8 mouse cellular contexts compared by ENCODE assay signal in the genomic region with DNA sequence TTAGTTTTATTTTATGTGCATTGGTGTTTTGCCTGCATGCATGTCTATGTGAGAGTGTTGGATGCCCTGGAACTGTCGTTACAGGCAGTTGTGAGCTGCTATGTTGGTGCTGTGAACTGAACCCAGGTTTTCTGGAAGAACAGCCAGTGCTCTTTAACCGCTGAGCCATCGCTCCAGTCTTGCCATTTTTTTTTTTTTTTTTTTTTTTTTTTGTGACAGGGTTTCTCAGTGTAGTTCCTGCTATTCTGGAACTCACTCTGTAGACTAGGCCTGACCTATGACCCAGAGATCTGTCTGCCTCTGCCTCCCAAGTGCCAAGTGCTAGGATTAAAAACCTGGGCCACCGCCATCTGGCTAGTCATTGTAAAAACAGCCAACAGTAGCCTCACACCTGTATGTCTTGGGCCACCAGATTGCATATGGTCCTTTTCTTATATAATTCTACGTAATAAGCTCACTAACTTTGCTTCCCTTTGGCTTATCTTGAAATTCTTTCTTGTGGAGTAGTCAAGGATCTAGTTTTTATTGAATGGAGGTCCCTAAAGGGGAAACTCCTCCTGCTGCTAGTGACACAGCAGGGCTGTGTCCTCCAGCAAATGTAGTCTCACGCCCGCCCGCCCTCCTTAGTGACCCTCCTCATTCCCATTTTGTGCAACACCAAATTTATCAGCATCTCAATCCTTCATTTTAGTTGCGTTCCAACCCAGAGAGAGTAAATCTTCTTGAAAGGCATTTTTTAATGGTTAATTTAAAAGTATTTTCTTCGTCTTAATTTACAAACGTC. TPM values are rescaled to one million over a fixed set of nuclear protein-coding genes. Genes with fewer than 3 reads are reported as not detected.
A peak's percentile ranks its signal among the peaks of the same experiment; 100 is the strongest.
DNase-seq lines count a peak whose midpoint lies in the region; ATAC-seq and TF ChIP-seq lines count a peak whose summit lies in the region.

No protein-coding gene starts in this region.

- no peaks in the 10 kb centered on the region for H3K36me3 ChIP-seq in kidney, embryonic 15.5 days
- H3K36me3 ChIP-seq in hindbrain, embryonic 12.5 days, result no peaks in the 10 kb centered on the region
- no peaks in the 10 kb centered on the region for H3K36me3 ChIP-seq in midbrain, embryonic 11.5 days (ENCODE audit: control insufficient read depth, insufficient read depth, low read length)

- H3K27ac ChIP-seq in kidney, embryonic 15.5 days, result peak overlapping the region; percentile 96
- H3K27ac ChIP-seq in hindbrain, embryonic 12.5 days, result peak overlapping the region; percentile 83; the same call in 1 of the 2 replicates
- no peak overlapping the region; the same call in 1 of the 2 replicates for H3K27ac ChIP-seq in midbrain, embryonic 11.5 days (ENCODE audit: low read depth, low read length)

- H3K9ac ChIP-seq in kidney, embryonic 15.5 days, result no peak overlapping the region
- 0 out of 2 replicates have a peak overlapping the region, but pooled peaks have one; percentile 1 for H3K9ac ChIP-seq in hindbrain, embryonic 12.5 days
- H3K9ac ChIP-seq in midbrain, embryonic 11.5 days (ENCODE audit: low read length), result 0 out of 2 replicates have a peak overlapping the region, but pooled peaks have one; percentile 3

- H3K4me1 ChIP-seq in kidney, embryonic 15.5 days, result peaks cover 32% of the 10 kb centered on the region
- peaks cover 14% of the 10 kb centered on the region for H3K4me1 ChIP-seq in hindbrain, embryonic 12.5 days
- H3K4me1 ChIP-seq in midbrain, embryonic 11.5 days (ENCODE audit: control insufficient read depth, insufficient read depth, low read length), result peaks cover 13% of the 10 kb centered on the region

- H3K4me3 ChIP-seq in kidney, embryonic 15.5 days (replicated peaks), result peak overlapping the region; percentile 31
- H3K4me3 ChIP-seq in hindbrain, embryonic 12.5 days, result no peak overlapping the region
- no peak overlapping the region for H3K4me3 ChIP-seq in midbrain, embryonic 11.5 days (ENCODE audit: low read depth, low read length)

- 55% methylated on average over 11 of the region's 11 CpGs for WGBS in kidney, embryonic 15.5 days
- 64% methylated on average over 11 of the region's 11 CpGs for WGBS in hindbrain, embryonic 12.5 days
- WGBS in midbrain, embryonic 11.5 days, result 68% methylated on average over 11 of the region's 11 CpGs

- peak overlapping the region; percentile 59 for H3K4me2 ChIP-seq in kidney, embryonic 15.5 days
- H3K4me2 ChIP-seq in hindbrain, embryonic 12.5 days (replicated peaks), result peak overlapping the region; percentile 58
- peak overlapping the region; percentile 46; the same call in 1 of the 2 replicates for H3K4me2 ChIP-seq in midbrain, embryonic 11.5 days

- no peaks in the 10 kb centered on the region for H3K9me3 ChIP-seq in kidney, embryonic 15.5 days (replicated peaks)
- H3K9me3 ChIP-seq in hindbrain, embryonic 12.5 days (replicated peaks), result no peaks in the 10 kb centered on the region
- no peaks in the 10 kb centered on the region for H3K9me3 ChIP-seq in midbrain, embryonic 11.5 days (ENCODE audit: control insufficient read depth, low read length)

- no peaks in the 10 kb centered on the region for H3K27me3 ChIP-seq in kidney, embryonic 15.5 days
- H3K27me3 ChIP-seq in hindbrain, embryonic 12.5 days, result no peaks in the 10 kb centered on the region
- H3K27me3 ChIP-seq in midbrain, embryonic 11.5 days (ENCODE audit: control insufficient read depth, insufficient read depth, low read length), result no peaks in the 10 kb centered on the region

- no peak for TF ChIP-seq POLR2A in brain, embryonic 14.5 days (IDR thresholded peaks at IDR 0.05; ENCODE audit: borderline replicate concordance, extremely low read depth, insufficient read depth, insufficient read length, poor library complexity, severe bottlenecking)

- DNase-seq in kidney, adult 18-20 months, result no peak
- DNase-seq in brain, embryonic 14.5 days (ENCODE audit: low read depth), result peak; percentile 6
- peak; percentile 89 for DNase-seq in midbrain, embryonic 11.5 days (ENCODE audit: low spot score, missing footprints)
- DNase-seq in spleen, adult 18-20 months, result no peak
- DNase-seq in thymus, postnatal 36 days, result no peak

- peak; percentile 30; the same call in 1 of the 2 replicates for ATAC-seq in kidney, embryonic 15.5 days (replicated peaks; ENCODE audit: low FRiP score)
- ATAC-seq in hindbrain, embryonic 12.5 days (ENCODE audit: low FRiP score), result no peak
- no peak for ATAC-seq in midbrain, embryonic 11.5 days (ENCODE audit: low FRiP score)
- no peak for ATAC-seq in monocyte, adult 5-6 weeks (replicated peaks; ENCODE audit: insufficient number of reproducible peaks, low FRiP score, low TSS enrichment, poor library complexity, severe bottlenecking)

- TF ChIP-seq CTCF in brain, embryonic 14.5 days (IDR thresholded peaks at IDR 0.05; ENCODE audit: borderline replicate concordance, extremely low read depth, insufficient read depth, insufficient read length), result no peak

RNA-seq across cellular contexts. Expression of a gene that starts 12.2 kb away (rescaled TPM):
- 32.9 and 38.1 TPM in 2 replicates for polyA plus RNA-seq in kidney, embryonic 15.5 days (2015; fragmentation: Nextera tagmentation; extraction: Ambion mirVana)
- 56.0 and 66.1 TPM in 2 replicates for polyA plus RNA-seq in brain, embryonic 14.5 days (2012; rRNA removed)
- 40.5 and 44.3 TPM in 2 replicates for polyA plus RNA-seq in hindbrain, embryonic 12.5 days (2016; fragmentation: Nextera tagmentation; extraction: Ambion mirVana)
- polyA plus RNA-seq in midbrain, embryonic 11.5 days (2014; fragmentation: Nextera tagmentation; extraction: Ambion mirVana), result 34.4 and 34.7 TPM in 2 replicates
- 11.7 to 26.5 TPM (median 12.9 TPM) in 3 replicates for total RNA-seq in monocyte, adult 5-6 weeks (2017)

RNA-seq across cellular contexts. Expression of a gene that starts 20.1 kb away (rescaled TPM):
- 13.6 and 16.2 TPM in 2 replicates for polyA plus RNA-seq in kidney, embryonic 15.5 days (2015; fragmentation: Nextera tagmentation; extraction: Ambion mirVana)
- 5.8 and 7.5 TPM in 2 replicates for polyA plus RNA-seq in brain, embryonic 14.5 days (2012; rRNA removed)
- 3.8 and 4.1 TPM in 2 replicates for polyA plus RNA-seq in hindbrain, embryonic 12.5 days (2016; fragmentation: Nextera tagmentation; extraction: Ambion mirVana)
- polyA plus RNA-seq in midbrain, embryonic 11.5 days (2014; fragmentation: Nextera tagmentation; extraction: Ambion mirVana), result 2.4 and 2.7 TPM in 2 replicates
- total RNA-seq in monocyte, adult 5-6 weeks (2017), result not detected in 3 replicates

RNA-seq across cellular contexts. Expression of a gene that starts 30.3 kb away (rescaled TPM):
- polyA plus RNA-seq in kidney, embryonic 15.5 days (2015; fragmentation: Nextera tagmentation; extraction: Ambion mirVana), result 236 and 238 TPM in 2 replicates
- polyA plus RNA-seq in brain, embryonic 14.5 days (2012; rRNA removed), result 183 TPM in 2 replicates
- polyA plus RNA-seq in hindbrain, embryonic 12.5 days (2016; fragmentation: Nextera tagmentation; extraction: Ambion mirVana), result 292 and 310 TPM in 2 replicates
- 338 and 369 TPM in 2 replicates for polyA plus RNA-seq in midbrain, embryonic 11.5 days (2014; fragmentation: Nextera tagmentation; extraction: Ambion mirVana)
- total RNA-seq in monocyte, adult 5-6 weeks (2017), result 72.4 to 84.1 TPM (median 74.7 TPM) in 3 replicates

RNA-seq across cellular contexts. Expression of a gene that starts 45.2 kb away (rescaled TPM):
- 69.9 and 70.6 TPM in 2 replicates for polyA plus RNA-seq in kidney, embryonic 15.5 days (2015; fragmentation: Nextera tagmentation; extraction: Ambion mirVana)
- polyA plus RNA-seq in brain, embryonic 14.5 days (2012; rRNA removed), result 45.1 and 54.1 TPM in 2 replicates
- 80.6 and 89.5 TPM in 2 replicates for polyA plus RNA-seq in hindbrain, embryonic 12.5 days (2016; fragmentation: Nextera tagmentation; extraction: Ambion mirVana)
- 70.9 and 77.2 TPM in 2 replicates for polyA plus RNA-seq in midbrain, embryonic 11.5 days (2014; fragmentation: Nextera tagmentation; extraction: Ambion mirVana)
- total RNA-seq in monocyte, adult 5-6 weeks (2017), result 52.4 to 94.4 TPM (median 62.0 TPM) in 3 replicates

RNA-seq across cellular contexts. Expression of a gene that starts 55.9 kb away (rescaled TPM):
- polyA plus RNA-seq in kidney, embryonic 15.5 days (2015; fragmentation: Nextera tagmentation; extraction: Ambion mirVana), result 15.4 and 17.3 TPM in 2 replicates
- 52.9 and 55.5 TPM in 2 replicates for polyA plus RNA-seq in brain, embryonic 14.5 days (2012; rRNA removed)
- 32.9 and 35.3 TPM in 2 replicates for polyA plus RNA-seq in hindbrain, embryonic 12.5 days (2016; fragmentation: Nextera tagmentation; extraction: Ambion mirVana)
- 9.3 and 10.0 TPM in 2 replicates for polyA plus RNA-seq in midbrain, embryonic 11.5 days (2014; fragmentation: Nextera tagmentation; extraction: Ambion mirVana)
- total RNA-seq in monocyte, adult 5-6 weeks (2017), result 2.1 TPM in 1 of 3 replicates, not detected in the others

Comparison
In these comparisons a context has a peak if more than half of its experiments do, and no peak if none do; other contexts are left out.
1. DNase-seq: peak in brain, embryonic 14.5 days (single experiment) and midbrain, embryonic 11.5 days (single experiment); none in kidney, adult 18-20 months (single experiment), spleen, adult 18-20 months (0 of 2) and thymus, postnatal 36 days (0 of 2).
2. Peak in every context shown above with its lines, with median percentiles within 50 percentile points of each other: H3K4me2 ChIP-seq.